Mouse (Mus musculus) limb, embryonic 12.5 days (tissue): ENCODE measurements around the gene Gsta1. TPM values are rescaled to one million over a fixed set of nuclear protein-coding genes. Genes with fewer than 3 reads are reported as not detected.
"Not testable (repeated sequence)": the region's sequence is repeated elsewhere in the genome, so short reads cannot be mapped to it uniquely, and the experiment has no call there.

ENCODE experiments used
- ATAC-seq: fragments of 200-750 bp; cut with Nextera tagmentation; 2 replicates; pipeline ENCODE4 v1.8.0; 2017; ENCODE audit warnings: low read depth, moderate TSS enrichment; ENCODE audit not compliant: insufficient number of reproducible peaks, insufficient read depth, low FRiP score, low TSS enrichment
- H3K27ac ChIP-seq: fragments of 300-500 bp; sonication (generic); 2 replicates; pipeline ENCODE4 v1.5.1; 2016; ENCODE audit warnings: mild to moderate bottlenecking, moderate library complexity
- H3K27me3 ChIP-seq: fragments of 300-500 bp; sonication (generic); 2 replicates; pipeline ENCODE4 v1.6.1; 2016; ENCODE audit warnings: mild to moderate bottlenecking, moderate library complexity
- H3K36me3 ChIP-seq: fragments of 300-500 bp; sonication (generic); 2 replicates; pipeline ENCODE4 v1.6.1; 2016; ENCODE audit warnings: mild to moderate bottlenecking, moderate library complexity
- H3K4me1 ChIP-seq: fragments of 300-500 bp; sonication (generic); replicated peaks from 2 replicates; pipeline ENCODE4 v1.6.1; 2016
- H3K4me2 ChIP-seq: fragments of 300-500 bp; sonication (generic); 2 replicates; pipeline ENCODE4 v1.6.1; 2016; ENCODE audit warnings: mild to moderate bottlenecking, moderate library complexity
- H3K4me3 ChIP-seq: fragments of 300-500 bp; sonication (generic); replicated peaks from 2 replicates; pipeline ENCODE4 v1.5.1; 2016; ENCODE audit warnings: mild to moderate bottlenecking
- H3K9ac ChIP-seq: fragments of 300-500 bp; sonication (generic); replicated peaks from 2 replicates; pipeline ENCODE4 v1.6.1; 2016; ENCODE audit warnings: mild to moderate bottlenecking, moderate library complexity
- H3K9me3 ChIP-seq: fragments of 300-500 bp; sonication (generic); 2 replicates; pipeline ENCODE4 v1.6.1; 2016; ENCODE audit warnings: mild to moderate bottlenecking, moderate library complexity
- WGBS: fragments of 180-500 bp; shearing (Covaris S2); methylation state at CpG from one replicate; pipeline ENCODE4 v1.1.7; 2016; 5-methylcytosine and 5-hydroxymethylcytosine counted together
- polyA plus RNA-seq: library from polyadenylated mRNA; unstranded; fragments of >200 nt; fragmentation: Nextera tagmentation; extraction: Ambion mirVana; gene quantifications from 2 replicates; pipeline ENCODE4 v1.2.1, GENCODE M21; 2016

The Gsta1 gene
- polyA plus RNA-seq, 1 experiment from 2014 or later, result not detected

DNA sequence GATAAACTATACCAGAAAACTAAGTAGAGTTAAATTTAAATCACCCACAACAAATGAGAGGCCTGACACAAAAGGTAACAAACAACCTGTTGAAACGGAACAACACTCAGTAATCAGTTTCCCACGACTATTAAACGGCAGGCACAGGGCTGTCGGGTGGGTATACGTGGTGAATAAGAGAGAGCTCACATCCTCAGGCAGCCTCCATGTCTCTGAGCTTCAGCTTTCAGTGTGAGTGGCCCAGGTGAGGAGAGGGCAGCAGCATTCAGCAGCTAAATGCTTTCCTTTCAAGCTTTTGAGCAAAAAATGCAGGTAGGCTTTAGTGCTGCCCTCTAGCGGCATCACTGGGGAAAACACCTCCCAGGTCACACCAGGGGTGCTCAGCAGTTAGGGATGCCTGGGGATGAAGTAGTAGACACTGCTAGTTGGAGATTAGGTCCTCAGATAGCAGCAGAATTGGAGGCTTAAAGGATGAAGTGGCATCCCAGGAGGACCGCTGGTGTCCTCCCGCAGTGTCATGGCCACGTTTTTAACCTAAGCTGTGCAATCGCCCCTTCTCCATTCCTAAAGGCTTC lies 2.8 kb downstream of the Gsta1 start:
- not testable (repeated sequence) for H3K9me3 ChIP-seq, H3K36me3 ChIP-seq, H3K4me1 ChIP-seq, H3K4me3 ChIP-seq, H3K27ac ChIP-seq, ATAC-seq, H3K27me3 ChIP-seq, H3K9ac ChIP-seq, H3K4me2 ChIP-seq
- WGBS, result no CpG with 5 or more reads among the region's 10 CpGs

DNA sequence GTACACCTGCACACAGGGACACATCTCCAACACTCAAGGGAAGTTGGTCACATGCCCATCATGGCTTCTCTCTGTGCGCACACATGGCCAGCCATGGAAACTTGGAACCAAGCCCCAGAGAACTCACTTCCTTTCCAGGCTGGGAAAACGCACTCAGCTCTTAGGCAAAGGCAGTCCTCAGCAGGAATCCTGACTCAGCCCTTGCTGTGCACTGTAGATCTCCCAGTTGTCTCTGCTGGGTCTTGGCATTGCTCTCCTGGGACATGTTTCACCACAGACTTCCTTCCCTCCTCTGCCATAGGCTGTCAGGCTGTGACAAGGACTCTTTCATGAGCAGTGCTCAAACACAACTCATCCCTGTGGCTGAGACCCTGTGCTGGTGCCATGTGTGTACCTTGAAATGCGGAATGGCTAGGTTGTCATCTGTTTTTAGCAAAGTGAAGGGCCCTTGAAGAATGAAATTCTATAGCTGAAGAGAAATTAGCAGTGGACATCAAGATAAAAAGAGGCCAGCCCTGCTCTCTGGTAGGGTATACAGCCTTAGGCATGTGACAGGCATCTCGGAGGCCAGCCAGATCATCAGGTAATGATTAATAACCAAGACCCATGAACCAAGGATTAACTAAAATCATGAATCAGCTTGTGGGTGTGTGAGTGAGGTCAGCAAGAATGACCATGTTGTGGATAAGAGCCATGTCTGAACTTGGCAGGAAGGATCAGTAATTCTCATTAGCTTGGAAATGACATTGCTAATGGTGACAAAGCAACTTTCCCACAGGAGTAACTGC lies 25.4 kb downstream of the Gsta1 start:
- not testable (repeated sequence) for H3K27me3 ChIP-seq, H3K4me1 ChIP-seq, H3K9me3 ChIP-seq, H3K36me3 ChIP-seq, H3K4me2 ChIP-seq, H3K4me3 ChIP-seq, ATAC-seq, H3K9ac ChIP-seq, H3K27ac ChIP-seq
- 72% methylated on average over 4 of the region's 4 CpGs for WGBS

DNA sequence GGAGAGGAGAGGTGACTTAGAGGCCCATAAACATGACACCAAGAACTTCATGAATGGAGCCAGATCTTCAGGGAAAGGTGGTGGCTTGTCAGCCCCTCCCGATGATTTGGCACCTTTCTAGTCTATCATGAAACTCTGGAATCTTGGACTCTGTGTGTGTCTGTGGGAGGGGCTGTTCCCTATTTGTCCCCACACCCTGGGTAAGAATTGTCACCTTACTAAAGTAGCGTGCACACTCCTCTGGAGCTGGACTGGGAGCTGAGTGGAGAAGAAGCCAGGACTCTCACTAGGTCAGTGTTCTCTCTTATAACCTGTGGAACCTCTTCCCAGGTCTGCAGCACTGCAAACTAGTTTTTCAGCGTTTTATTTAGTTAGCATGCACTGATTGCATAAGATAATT lies 26.5 kb downstream of the Gsta1 start, which contains the start of gene Gm3776:
Gm3776 (plus strand) TSS at position 216 of the 400 bp plus-strand sequence.
- ATAC-seq, H3K4me1 ChIP-seq, H3K4me3 ChIP-seq, H3K27ac ChIP-seq, H3K4me2 ChIP-seq, H3K27me3 ChIP-seq, H3K9ac ChIP-seq, H3K36me3 ChIP-seq, H3K9me3 ChIP-seq: not testable (repeated sequence)
- 74% methylated on average over 2 of the region's 3 CpGs for WGBS

DNA sequence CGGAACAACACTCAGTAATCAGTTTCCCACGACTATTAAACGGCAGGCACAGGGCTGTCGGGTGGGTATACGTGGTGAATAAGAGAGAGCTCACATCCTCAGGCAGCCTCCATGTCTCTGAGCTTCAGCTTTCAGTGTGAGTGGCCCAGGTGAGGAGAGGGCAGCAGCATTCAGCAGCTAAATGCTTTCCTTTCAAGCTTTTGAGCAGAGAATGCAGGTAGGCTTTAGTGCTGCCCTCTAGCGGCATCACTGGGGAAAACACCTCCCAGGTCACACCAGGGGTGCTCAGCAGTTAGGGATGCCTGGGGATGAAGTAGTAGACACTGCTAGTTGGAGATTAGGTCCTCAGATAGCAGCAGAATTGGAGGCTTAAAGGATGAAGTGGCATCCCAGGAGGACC lies 29.2 kb downstream of the Gsta1 start:
- H3K9me3 ChIP-seq, H3K27me3 ChIP-seq, H3K4me1 ChIP-seq, H3K36me3 ChIP-seq, H3K27ac ChIP-seq, H3K4me3 ChIP-seq, H3K9ac ChIP-seq, H3K4me2 ChIP-seq: not testable (repeated sequence)
- 0 out of 2 replicates have a peak, but pooled peaks have one; percentile 31 for ATAC-seq
- WGBS, result 0% methylated on average over 1 of the region's 6 CpGs

DNA sequence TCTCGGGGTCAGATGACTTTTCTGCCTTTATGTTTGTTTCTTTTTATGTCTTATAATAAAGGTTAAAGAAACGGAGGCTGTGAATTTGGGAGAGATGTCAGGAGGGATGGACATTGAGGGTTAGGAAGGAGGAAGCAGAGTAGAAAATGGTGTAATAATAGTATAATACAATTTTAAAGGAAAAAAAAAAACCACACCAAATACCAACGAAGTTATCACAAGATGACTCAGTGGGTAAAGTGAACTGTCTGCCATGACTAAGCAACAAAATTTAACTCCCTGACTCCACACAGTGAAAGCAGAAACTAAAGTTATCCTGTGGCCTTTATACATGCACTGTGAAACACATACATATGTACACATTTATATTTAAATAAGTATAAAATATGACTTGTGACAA lies 40.5 kb downstream of the Gsta1 start:
- not testable (repeated sequence) for H3K9me3 ChIP-seq, H3K27me3 ChIP-seq, ATAC-seq, H3K36me3 ChIP-seq, H3K4me2 ChIP-seq, H3K27ac ChIP-seq, H3K9ac ChIP-seq, H3K4me3 ChIP-seq, H3K4me1 ChIP-seq
- 78% methylated on average over 3 of the region's 3 CpGs for WGBS

DNA sequence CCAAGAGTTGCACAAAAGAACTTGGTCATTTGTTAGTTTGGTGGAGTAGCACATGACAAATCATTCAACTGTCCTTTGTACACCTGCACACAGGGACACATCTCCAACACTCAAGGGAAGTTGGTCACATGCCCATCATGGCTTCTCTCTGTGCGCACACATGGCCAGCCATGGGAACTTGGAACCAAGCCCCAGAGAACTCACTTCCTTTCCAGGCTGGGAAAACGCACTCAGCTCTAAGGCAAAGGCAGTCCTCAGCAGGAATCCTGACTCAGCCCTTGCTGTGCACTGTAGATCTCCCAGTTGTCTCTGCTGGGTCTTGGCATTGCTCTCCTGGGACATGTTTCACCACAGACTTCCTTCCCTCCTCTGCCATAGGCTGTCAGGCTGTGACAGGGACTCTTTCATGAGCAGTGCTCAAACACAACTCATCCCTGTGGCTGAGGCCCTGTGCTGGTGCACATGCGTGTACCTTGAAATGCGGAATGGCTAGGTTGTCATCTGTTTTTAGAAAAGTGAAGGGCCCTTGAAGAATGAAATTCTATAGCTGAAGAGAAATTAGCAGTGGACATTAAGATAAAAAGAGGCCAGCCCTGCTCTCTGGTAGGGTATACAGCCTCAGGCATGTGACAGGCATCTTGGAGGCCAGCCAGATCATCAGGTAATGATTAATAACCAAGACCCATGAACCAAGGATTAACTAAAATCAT lies 51.7 kb downstream of the Gsta1 start:
- H3K9me3 ChIP-seq, H3K9ac ChIP-seq, H3K27ac ChIP-seq, ATAC-seq, H3K36me3 ChIP-seq, H3K4me1 ChIP-seq, H3K4me2 ChIP-seq, H3K4me3 ChIP-seq, H3K27me3 ChIP-seq: not testable (repeated sequence)
- WGBS, result 82% methylated on average over 4 of the region's 4 CpGs

DNA sequence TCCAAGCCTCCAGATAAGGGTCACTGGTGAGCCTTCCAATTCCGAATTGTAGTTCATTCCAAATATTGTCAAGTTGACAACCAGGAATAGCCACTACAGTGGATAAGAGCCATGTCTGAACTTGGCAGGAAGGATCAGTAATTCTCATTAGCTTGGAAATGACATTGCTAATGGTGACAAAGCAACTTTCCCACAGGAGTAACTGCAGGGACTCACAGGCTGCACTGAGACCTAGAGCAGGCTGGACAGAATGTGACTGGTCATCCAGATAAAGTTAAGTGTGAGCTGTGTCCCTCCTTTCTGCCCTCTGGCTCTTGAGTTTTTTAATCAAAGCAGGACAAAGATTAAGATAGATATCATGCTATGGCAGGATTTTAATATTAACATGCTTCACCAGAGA lies 58.6 kb downstream of the Gsta1 start:
- H3K27ac ChIP-seq, H3K9ac ChIP-seq, H3K4me3 ChIP-seq, H3K4me2 ChIP-seq, ATAC-seq, H3K27me3 ChIP-seq, H3K36me3 ChIP-seq, H3K4me1 ChIP-seq, H3K9me3 ChIP-seq: not testable (repeated sequence)
- 85% methylated on average over 1 of the region's 1 CpGs for WGBS

DNA sequence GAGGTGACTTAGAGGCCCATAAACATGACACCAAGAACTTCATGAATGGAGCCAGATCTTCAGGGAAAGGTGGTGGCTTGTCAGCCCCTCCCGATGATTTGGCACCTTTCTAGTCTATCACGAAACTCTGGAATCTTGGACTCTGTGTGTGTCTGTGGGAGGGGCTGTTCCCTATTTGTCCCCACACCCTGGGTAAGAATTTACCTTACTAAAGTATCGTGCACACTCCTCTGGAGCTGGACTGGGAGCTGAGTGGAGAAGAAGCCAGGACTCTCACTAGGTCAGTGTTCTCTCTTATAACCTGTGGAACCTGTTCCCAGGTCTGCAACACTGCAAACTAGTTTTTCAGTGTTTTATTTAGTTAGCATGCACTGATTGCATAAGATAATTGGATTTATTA lies 59.3 kb downstream of the Gsta1 start, which contains the start of gene Gm10639:
Gm10639 (plus strand) TSS at position 201 of the 400 bp plus-strand sequence.
- not testable (repeated sequence) for H3K9ac ChIP-seq, H3K9me3 ChIP-seq, ATAC-seq, H3K4me3 ChIP-seq, H3K36me3 ChIP-seq, H3K27me3 ChIP-seq, H3K27ac ChIP-seq, H3K4me1 ChIP-seq, H3K4me2 ChIP-seq
- 89% methylated on average over 3 of the region's 3 CpGs for WGBS

Other genes starting within 250 kb of the Gsta1 start
- gene Gcm1, start 178.7 kb upstream of the Gsta1 start, polyA plus RNA-seq, result not detected in 2 replicates
- 40.6 and 41.4 TPM in 2 replicates for gene Fbxo9, start 121.6 kb upstream of the Gsta1 start, polyA plus RNA-seq
- gene Ick, start 121.5 kb upstream of the Gsta1 start, polyA plus RNA-seq, result 35.1 and 37.8 TPM in 2 replicates
- gene Gsta4, start 47.9 kb upstream of the Gsta1 start, polyA plus RNA-seq, result 133 and 140 TPM in 2 replicates
- not detected in 2 replicates for gene Gm3776, start 26.5 kb downstream of the Gsta1 start, polyA plus RNA-seq
- gene Gm10639, start 59.3 kb downstream of the Gsta1 start, polyA plus RNA-seq, result not detected in 2 replicates
- not detected in 2 replicates for gene Omt2a, start 84.1 kb downstream of the Gsta1 start, polyA plus RNA-seq
- not detected in 2 replicates for gene Omt2b, start 96.9 kb downstream of the Gsta1 start, polyA plus RNA-seq
- gene Gsta2, start 125.1 kb downstream of the Gsta1 start, polyA plus RNA-seq, result not detected in 2 replicates
- 0.37 and 1.3 TPM in 2 replicates for gene Dppa5a, start 137.5 kb downstream of the Gsta1 start, polyA plus RNA-seq
- gene Ooep, start 148.1 kb downstream of the Gsta1 start, polyA plus RNA-seq, result 2.5 and 3.0 TPM in 2 replicates
- gene Ddx43, start 165.1 kb downstream of the Gsta1 start, polyA plus RNA-seq, result 0.30 and 0.54 TPM in 2 replicates
- 1.7 TPM in 2 replicates for gene Cgas, start 212.6 kb downstream of the Gsta1 start, polyA plus RNA-seq
- gene Mto1, start 217.6 kb downstream of the Gsta1 start, polyA plus RNA-seq, result 20.3 and 23.5 TPM in 2 replicates
- 0.79 and 0.88 TPM in 2 replicates for gene Gm17324, start 218.1 kb downstream of the Gsta1 start, polyA plus RNA-seq